Mouse (Mus musculus): Measurements from ENCODE around the gene Dcaf11. TPM values are rescaled to one million over a fixed set of nuclear protein-coding genes. Genes with fewer than 3 reads are reported as not detected.

Gene Dcaf11
- polyA plus RNA-seq, 1 experiment from 2014 or later, result 130 TPM

DNA sequence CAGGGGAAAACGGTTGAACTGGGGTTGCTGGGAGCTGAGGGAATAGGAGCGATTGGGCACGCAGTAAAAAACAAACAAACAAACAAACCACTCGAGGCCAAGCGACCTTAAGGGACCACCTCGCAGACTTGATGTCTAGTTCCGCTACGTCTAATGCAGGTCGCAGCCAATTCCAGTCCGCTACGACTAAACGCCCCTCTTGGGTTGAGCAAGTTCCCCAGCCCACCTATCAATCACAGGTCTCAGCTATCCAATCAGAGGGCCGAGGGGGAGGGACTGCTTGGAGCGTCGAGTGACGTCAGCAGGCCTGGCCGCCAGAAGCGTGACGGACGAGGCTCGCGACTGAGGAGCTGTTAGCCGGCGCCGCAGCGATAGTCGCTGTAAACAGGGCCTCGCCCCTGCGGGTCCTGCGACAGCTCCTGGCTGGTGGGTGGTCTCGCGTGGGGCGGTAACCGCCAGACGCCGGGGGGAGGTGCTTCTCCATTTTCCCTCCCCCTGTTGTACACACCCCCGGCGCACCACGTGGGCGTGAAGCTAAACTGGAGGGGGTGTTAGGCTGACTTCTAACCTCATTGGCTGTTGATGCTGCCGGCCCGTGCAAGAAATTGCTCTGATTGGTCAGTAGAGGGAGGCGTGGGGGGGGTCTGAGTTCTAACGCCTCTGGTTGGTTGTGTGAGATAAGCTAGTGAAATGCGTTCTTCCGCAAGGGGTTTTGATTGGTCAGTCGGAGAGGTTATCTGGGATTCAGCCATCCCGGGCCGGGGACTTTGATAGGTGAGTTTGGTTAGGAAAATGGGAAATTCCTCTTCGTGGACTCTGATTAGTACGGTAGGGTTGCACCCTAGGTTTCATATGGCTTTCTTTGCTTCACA is 632 bp downstream of the Dcaf11 start, which contains the start of gene A730061H03Rik:
Gene A730061H03Rik (minus strand): TSS at position 205 of the 872 bp plus-strand sequence.
- Histone ChIP-seq H3K27ac (ENCODE audit: low read depth, low read length) (peak within 1 kb of the TSS; percentile 98), H3K9ac (ENCODE audit: low read length) (peak within 1 kb of the TSS; percentile 85), H3K4me1 (ENCODE audit: control insufficient read depth, insufficient read depth, low read length) (peaks cover 6% of the 10 kb centered on the region; the same call in 1 of the 2 replicates), H3K4me3 (ENCODE audit: low read depth, low read length) (peak within 1 kb of the TSS; percentile 62), H3K36me3 (ENCODE audit: control insufficient read depth, insufficient read depth, low read length) (peaks cover 21% of the 10 kb centered on the region), H3K4me2 (ENCODE audit: low read length) (peak within 1 kb of the TSS; percentile 84), H3K27me3 (replicated peaks; ENCODE audit: control insufficient read depth, insufficient read depth, low read length) (no peaks in the 10 kb centered on the region), H3K9me3 (replicated peaks; ENCODE audit: control insufficient read depth, low read length) (no peaks in the 10 kb centered on the region)
- DNase-seq (ENCODE audit: low spot score) (peak; percentile 99), ATAC-seq (peak; percentile 97)
- under 1% methylated on average over 51 of the region's 51 CpGs for WGBS

GRCm38 (mm10) chr14:55561860-55562259 is 2.1 kb downstream of the Dcaf11 start:
- Histone ChIP-seq H3K4me3 (ENCODE audit: low read depth, low read length) (no peak overlapping the region), H3K9ac (ENCODE audit: low read length) (no peak overlapping the region), H3K4me1 (ENCODE audit: control insufficient read depth, insufficient read depth, low read length) (peaks cover 6% of the 10 kb centered on the region; the same call in 1 of the 2 replicates), H3K36me3 (ENCODE audit: control insufficient read depth, insufficient read depth, low read length) (peaks cover 36% of the 10 kb centered on the region), H3K9me3 (replicated peaks; ENCODE audit: control insufficient read depth, low read length) (no peaks in the 10 kb centered on the region), H3K27me3 (replicated peaks; ENCODE audit: control insufficient read depth, insufficient read depth, low read length) (no peaks in the 10 kb centered on the region), H3K27ac (ENCODE audit: low read depth, low read length) (no peak overlapping the region), H3K4me2 (ENCODE audit: low read length) (no peak overlapping the region)
- 88% methylated on average over 10 of the region's 10 CpGs for WGBS
- no peak for DNase-seq (ENCODE audit: low spot score)
- ATAC-seq, result no peak

- no peak overlapping the region for H3K4me3 ChIP-seq (ENCODE audit: low read depth, low read length)
- H3K9ac ChIP-seq (ENCODE audit: low read length), result no peak overlapping the region
- H3K4me1 ChIP-seq (ENCODE audit: control insufficient read depth, insufficient read depth, low read length), result peaks cover 6% of the 10 kb centered on the region; the same call in 1 of the 2 replicates
- DNase-seq (ENCODE audit: low spot score) (no peak), ATAC-seq (no peak)
- 92% methylated on average over 11 of the region's 11 CpGs for WGBS
- H3K27me3 ChIP-seq (replicated peaks; ENCODE audit: control insufficient read depth, insufficient read depth, low read length), result no peaks in the 10 kb centered on the region
- H3K4me2 ChIP-seq (ENCODE audit: low read length), result no peak overlapping the region
- H3K36me3 ChIP-seq (ENCODE audit: control insufficient read depth, insufficient read depth, low read length), result peaks cover 49% of the 10 kb centered on the region
- no peaks in the 10 kb centered on the region for H3K9me3 ChIP-seq (replicated peaks; ENCODE audit: control insufficient read depth, low read length)
- H3K27ac ChIP-seq (ENCODE audit: low read depth, low read length), result no peak overlapping the region
Measured at GRCm38 (mm10) chr14:55563249-55563648, 3.4 kb downstream of the Dcaf11 start.

DNA sequence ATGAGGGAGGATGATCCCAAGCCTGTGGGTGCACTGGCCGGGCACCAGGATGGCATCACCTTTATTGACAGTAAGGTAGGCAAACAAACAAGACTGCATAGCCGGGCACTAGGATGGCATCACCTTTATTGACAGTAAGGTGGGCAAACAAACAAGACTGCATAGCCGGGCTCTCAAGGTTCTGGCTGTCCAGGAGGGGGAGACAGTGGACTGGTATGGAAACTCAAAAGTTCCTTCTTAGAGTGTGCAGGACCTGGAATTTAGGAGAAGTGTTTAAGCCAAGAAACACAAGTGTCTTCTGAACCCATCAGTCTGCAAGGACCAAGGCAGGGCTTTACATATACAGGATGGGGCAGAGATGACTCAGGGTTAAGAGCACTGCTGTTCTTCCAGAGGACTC is 5.9 kb downstream of the Dcaf11 start:
- Histone ChIP-seq H3K27ac (ENCODE audit: low read depth, low read length) (no peak overlapping the region), H3K9me3 (replicated peaks; ENCODE audit: control insufficient read depth, low read length) (no peaks in the 10 kb centered on the region), H3K4me2 (ENCODE audit: low read length) (no peak overlapping the region), H3K9ac (ENCODE audit: low read length) (no peak overlapping the region), H3K36me3 (ENCODE audit: control insufficient read depth, insufficient read depth, low read length) (peaks cover 71% of the 10 kb centered on the region), H3K4me1 (ENCODE audit: control insufficient read depth, insufficient read depth, low read length) (peaks cover 6% of the 10 kb centered on the region; the same call in 1 of the 2 replicates), H3K27me3 (replicated peaks; ENCODE audit: control insufficient read depth, insufficient read depth, low read length) (no peaks in the 10 kb centered on the region), H3K4me3 (ENCODE audit: low read depth, low read length) (no peak overlapping the region)
- DNase-seq (ENCODE audit: low spot score) (no peak), ATAC-seq (no peak)
- WGBS, result 85% methylated on average over 3 of the region's 3 CpGs

DNA sequence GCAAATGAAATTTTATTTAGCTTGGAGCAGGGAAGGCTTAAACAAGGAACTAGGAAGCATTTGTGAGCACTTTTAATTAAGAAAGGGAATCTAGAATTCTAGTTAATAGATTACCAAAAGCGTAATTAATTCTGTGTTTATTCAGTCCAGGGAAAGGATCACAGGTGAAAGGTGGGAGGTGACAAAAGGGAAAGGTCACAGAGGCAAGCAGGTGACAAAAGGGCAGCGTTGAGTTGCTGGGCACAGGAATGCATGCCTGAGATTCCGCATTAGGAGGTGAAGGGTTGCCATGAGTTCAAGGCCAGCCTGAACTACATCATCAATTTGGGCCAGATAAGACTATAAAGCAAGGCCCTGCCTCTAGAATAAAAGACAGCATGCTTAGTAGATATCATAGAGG is 7.7 kb downstream of the Dcaf11 start:
- Histone ChIP-seq H3K9me3 (replicated peaks; ENCODE audit: control insufficient read depth, low read length) (no peaks in the 10 kb centered on the region), H3K27me3 (replicated peaks; ENCODE audit: control insufficient read depth, insufficient read depth, low read length) (no peaks in the 10 kb centered on the region), H3K4me3 (ENCODE audit: low read depth, low read length) (no peak overlapping the region), H3K9ac (ENCODE audit: low read length) (no peak overlapping the region), H3K27ac (ENCODE audit: low read depth, low read length) (no peak overlapping the region), H3K36me3 (ENCODE audit: control insufficient read depth, insufficient read depth, low read length) (peaks cover 72% of the 10 kb centered on the region), H3K4me2 (ENCODE audit: low read length) (no peak overlapping the region), H3K4me1 (ENCODE audit: control insufficient read depth, insufficient read depth, low read length) (no peaks in the 10 kb centered on the region)
- 95% methylated on average over 3 of the region's 3 CpGs for WGBS
- no peak for ATAC-seq
- no peak for DNase-seq (ENCODE audit: low spot score)

- no peak for ATAC-seq
- Histone ChIP-seq H3K36me3 (ENCODE audit: control insufficient read depth, insufficient read depth, low read length) (peaks cover 50% of the 10 kb centered on the region), H3K4me1 (ENCODE audit: control insufficient read depth, insufficient read depth, low read length) (no peaks in the 10 kb centered on the region), H3K27me3 (replicated peaks; ENCODE audit: control insufficient read depth, insufficient read depth, low read length) (no peaks in the 10 kb centered on the region), H3K9me3 (replicated peaks; ENCODE audit: control insufficient read depth, low read length) (no peaks in the 10 kb centered on the region), H3K4me2 (ENCODE audit: low read length) (no peak overlapping the region), H3K9ac (ENCODE audit: low read length) (no peak overlapping the region), H3K27ac (ENCODE audit: low read depth, low read length) (no peak overlapping the region), H3K4me3 (ENCODE audit: low read depth, low read length) (no peak overlapping the region)
- 86% methylated on average over 2 of the region's 2 CpGs for WGBS
- DNase-seq (ENCODE audit: low spot score), result no peak
Measured at GRCm38 (mm10) chr14:55570588-55570987, 10.8 kb downstream of the Dcaf11 start.

- H3K4me2 ChIP-seq (ENCODE audit: low read length), result no peak overlapping the region
- H3K36me3 ChIP-seq (ENCODE audit: control insufficient read depth, insufficient read depth, low read length), result peaks cover 38% of the 10 kb centered on the region
- H3K9me3 ChIP-seq (replicated peaks; ENCODE audit: control insufficient read depth, low read length), result no peaks in the 10 kb centered on the region
- DNase-seq (ENCODE audit: low spot score) (no peak), ATAC-seq (no peak)
- H3K9ac ChIP-seq (ENCODE audit: low read length), result no peak overlapping the region
- no peaks in the 10 kb centered on the region for H3K27me3 ChIP-seq (replicated peaks; ENCODE audit: control insufficient read depth, insufficient read depth, low read length)
- H3K4me3 ChIP-seq (ENCODE audit: low read depth, low read length), result no peak overlapping the region
- no peak overlapping the region for H3K27ac ChIP-seq (ENCODE audit: low read depth, low read length)
- H3K4me1 ChIP-seq (ENCODE audit: control insufficient read depth, insufficient read depth, low read length), result no peaks in the 10 kb centered on the region
Measured at GRCm38 (mm10) chr14:55571760-55572159, 12.0 kb downstream of the Dcaf11 start.

- ATAC-seq (no peak), DNase-seq (ENCODE audit: low spot score) (no peak)
- Histone ChIP-seq H3K9me3 (replicated peaks; ENCODE audit: control insufficient read depth, low read length) (no peaks in the 10 kb centered on the region), H3K4me2 (ENCODE audit: low read length) (no peak within 1 kb of the TSS), H3K27me3 (replicated peaks; ENCODE audit: control insufficient read depth, insufficient read depth, low read length) (no peaks in the 10 kb centered on the region), H3K27ac (ENCODE audit: low read depth, low read length) (no peak within 1 kb of the TSS), H3K4me1 (ENCODE audit: control insufficient read depth, insufficient read depth, low read length) (peaks cover 6% of the 10 kb centered on the region; the same call in 1 of the 2 replicates), H3K9ac (ENCODE audit: low read length) (no peak within 1 kb of the TSS), H3K4me3 (ENCODE audit: low read depth, low read length) (no peak within 1 kb of the TSS), H3K36me3 (ENCODE audit: control insufficient read depth, insufficient read depth, low read length) (peaks cover 8% of the 10 kb centered on the region; the same call in 1 of the 2 replicates)
- 83% methylated on average over 8 of the region's 8 CpGs for WGBS
Measured at GRCm38 (mm10) chr14:55575302-55575701, 15.5 kb downstream of the Dcaf11 start, which contains the start of gene Fitm1. TSS of gene Fitm1 (plus strand) at chr14:55575617.

GRCm38 (mm10) chr14:55575711-55576110 is 15.9 kb downstream of the Dcaf11 start:
- ATAC-seq (no peak), DNase-seq (ENCODE audit: low spot score) (no peak)
- Histone ChIP-seq H3K9ac (ENCODE audit: low read length) (no peak overlapping the region), H3K4me3 (ENCODE audit: low read depth, low read length) (no peak overlapping the region), H3K27me3 (replicated peaks; ENCODE audit: control insufficient read depth, insufficient read depth, low read length) (no peaks in the 10 kb centered on the region), H3K36me3 (ENCODE audit: control insufficient read depth, insufficient read depth, low read length) (peaks cover 7% of the 10 kb centered on the region; the same call in 1 of the 2 replicates), H3K4me2 (ENCODE audit: low read length) (no peak overlapping the region), H3K4me1 (ENCODE audit: control insufficient read depth, insufficient read depth, low read length) (peaks cover 6% of the 10 kb centered on the region; the same call in 1 of the 2 replicates), H3K9me3 (replicated peaks; ENCODE audit: control insufficient read depth, low read length) (no peaks in the 10 kb centered on the region), H3K27ac (ENCODE audit: low read depth, low read length) (no peak overlapping the region)
- 82% methylated on average over 13 of the region's 13 CpGs for WGBS
